Mouse (Mus musculus) layer of hippocampus, postnatal 14 days (tissue): ENCODE data around the gene Npepl1. TPM values are rescaled to one million over a fixed set of nuclear protein-coding genes. Genes with fewer than 3 reads are reported as not detected.

Source experiments
- total RNA-seq, 2 experiments: library from RNA; stranded (reverse); gene quantifications; 2 replicates each; pipeline ENCODE4 v1.2.3; 2021

Gene Npepl1
- total RNA-seq, 2 experiments from 2014 or later, result 13.5 to 16.1 TPM

Other genes with a start within 250 kb of the Npepl1 start
- gene Stx16, start 34.0 kb upstream of the Npepl1 start, total RNA-seq, result 10 to 100 TPM; 50.2 to 51.9 TPM
- gene Gnas, start 174.0 kb downstream of the Npepl1 start, total RNA-seq, result 1,000 to 10,000 TPM; 1,917 to 1,971 TPM
- gene Gm20721, start 236.4 kb downstream of the Npepl1 start, total RNA-seq, result 1 to 10 TPM; 2.6 to 2.8 TPM